Mouse (Mus musculus): ENCODE measurements around the gene Comt. TPM values are rescaled to one million over a fixed set of nuclear protein-coding genes. Genes with fewer than 3 reads are reported as not detected.
A peak's percentile ranks its signal among the peaks of the same experiment; 100 is the strongest.

The Comt gene
- total and polyA plus RNA-seq, 2 experiments from 2014 or later = 88.9 to 102 TPM

GRCm38 (mm10) chr16:18405876-18406275, 20.8 kb downstream of the Comt start:
- Histone ChIP-seq H3K36me3 (ENCODE audit: insufficient read depth, low read length) (peaks cover 42% of the 10 kb centered on the region; the same call in 1 of the 2 replicates), H3K4me3 (ENCODE audit: low read length) (no peak overlapping the region), H3K27ac (no peak overlapping the region; the same call in 1 of the 2 replicates), H3K27me3 (ENCODE audit: insufficient read depth, low read length) (no peaks in the 10 kb centered on the region), H3K4me2 (ENCODE audit: low read depth, low read length) (no peak overlapping the region), H3K4me1 (ENCODE audit: insufficient read depth, low read length) (peaks cover 10% of the 10 kb centered on the region), H3K9me3 (ENCODE audit: low read length) (no peaks in the 10 kb centered on the region), H3K9ac (replicated peaks; ENCODE audit: low read length) (no peak overlapping the region)
- DNase-seq (ENCODE audit: low spot score) (no peak), ATAC-seq (no peak)
- TF ChIP-seq CTCF (IDR thresholded peaks at IDR 0.05; ENCODE audit: low read depth) = no peak
- 45% methylated on average over 2 of the region's 2 CpGs for WGBS

- Histone ChIP-seq H3K27ac (no peak overlapping the region; the same call in 1 of the 2 replicates), H3K4me2 (ENCODE audit: low read depth, low read length) (no peak overlapping the region), H3K4me3 (ENCODE audit: low read length) (no peak overlapping the region), H3K36me3 (ENCODE audit: insufficient read depth, low read length) (peaks cover 42% of the 10 kb centered on the region; the same call in 1 of the 2 replicates), H3K27me3 (ENCODE audit: insufficient read depth, low read length) (no peaks in the 10 kb centered on the region), H3K9me3 (ENCODE audit: low read length) (no peaks in the 10 kb centered on the region), H3K4me1 (ENCODE audit: insufficient read depth, low read length) (peaks cover 13% of the 10 kb centered on the region), H3K9ac (replicated peaks; ENCODE audit: low read length) (no peak overlapping the region)
- ATAC-seq = no peak
- DNase-seq (ENCODE audit: low spot score) = no peak
- WGBS = 66% methylated on average over 13 of the region's 13 CpGs
- no peak for TF ChIP-seq CTCF (IDR thresholded peaks at IDR 0.05; ENCODE audit: low read depth)
These were observed 21.4 kb downstream of the Comt start for GRCm38 (mm10) chr16:18405091-18405854.

DNA sequence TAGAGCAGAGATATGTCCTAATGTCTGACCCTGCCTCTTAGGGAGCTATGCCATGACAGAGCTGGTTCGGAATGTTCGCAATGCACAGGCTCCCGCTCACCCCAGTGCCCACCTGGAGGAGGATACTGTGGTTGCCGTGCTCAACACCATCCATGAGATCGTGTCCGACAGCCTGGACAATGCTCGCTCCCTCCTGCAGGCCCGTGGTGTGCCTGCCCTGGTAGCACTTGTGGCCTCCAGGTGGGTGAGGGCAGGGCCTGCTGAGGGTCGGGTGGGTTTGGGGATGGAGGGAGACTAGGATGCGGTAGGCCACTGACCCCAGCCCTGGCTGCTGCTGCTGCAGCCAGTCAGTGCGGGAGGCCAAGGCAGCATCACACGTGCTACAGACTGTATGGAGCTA, 23.4 kb downstream of the Comt start:
- H3K9ac ChIP-seq (replicated peaks; ENCODE audit: low read length) = no peak overlapping the region
- H3K4me1 ChIP-seq (ENCODE audit: insufficient read depth, low read length) = peaks cover 16% of the 10 kb centered on the region
- no peaks in the 10 kb centered on the region for H3K27me3 ChIP-seq (ENCODE audit: insufficient read depth, low read length)
- no peak for TF ChIP-seq CTCF (IDR thresholded peaks at IDR 0.05; ENCODE audit: low read depth)
- H3K27ac ChIP-seq = no peak overlapping the region
- no peak overlapping the region for H3K4me3 ChIP-seq (ENCODE audit: low read length)
- no peaks in the 10 kb centered on the region for H3K9me3 ChIP-seq (ENCODE audit: low read length)
- WGBS = 90% methylated on average over 12 of the region's 12 CpGs
- ATAC-seq (no peak), DNase-seq (ENCODE audit: low spot score) (no peak)
- H3K36me3 ChIP-seq (ENCODE audit: insufficient read depth, low read length) = peaks cover 48% of the 10 kb centered on the region; the same call in 1 of the 2 replicates
- no peak overlapping the region for H3K4me2 ChIP-seq (ENCODE audit: low read depth, low read length)

- WGBS = 9% methylated on average over 7 of the region's 7 CpGs
- H3K4me2 ChIP-seq (ENCODE audit: low read depth, low read length) = no peak overlapping the region
- no peak for TF ChIP-seq CTCF (IDR thresholded peaks at IDR 0.05; ENCODE audit: low read depth)
- no peak overlapping the region for H3K4me3 ChIP-seq (ENCODE audit: low read length)
- no peaks in the 10 kb centered on the region for H3K9me3 ChIP-seq (ENCODE audit: low read length)
- peaks cover 27% of the 10 kb centered on the region for H3K4me1 ChIP-seq (ENCODE audit: insufficient read depth, low read length)
- H3K27ac ChIP-seq = peak overlapping the region; percentile 74
- H3K27me3 ChIP-seq (ENCODE audit: insufficient read depth, low read length) = no peaks in the 10 kb centered on the region
- peaks cover 62% of the 10 kb centered on the region for H3K36me3 ChIP-seq (ENCODE audit: insufficient read depth, low read length)
- peak overlapping the region; percentile 5; the same call in 1 of the 2 replicates for H3K9ac ChIP-seq (replicated peaks; ENCODE audit: low read length)
- ATAC-seq = peak; percentile 91
- DNase-seq (ENCODE audit: low spot score) = peak; percentile 91
These were observed 26.0 kb downstream of the Comt start for GRCm38 (mm10) chr16:18400472-18401216.

- H3K4me1 ChIP-seq (ENCODE audit: insufficient read depth, low read length) = peaks cover 31% of the 10 kb centered on the region
- no peaks in the 10 kb centered on the region for H3K9me3 ChIP-seq (ENCODE audit: low read length)
- H3K4me3 ChIP-seq (ENCODE audit: low read length) = no peak overlapping the region
- peak overlapping the region; percentile 5; the same call in 1 of the 2 replicates for H3K9ac ChIP-seq (replicated peaks; ENCODE audit: low read length)
- H3K27me3 ChIP-seq (ENCODE audit: insufficient read depth, low read length) = no peaks in the 10 kb centered on the region
- TF ChIP-seq CTCF (IDR thresholded peaks at IDR 0.05; ENCODE audit: low read depth) = no peak
- WGBS = 29% methylated on average over 9 of the region's 9 CpGs
- H3K4me2 ChIP-seq (ENCODE audit: low read depth, low read length) = no peak overlapping the region
- H3K27ac ChIP-seq = peak overlapping the region; percentile 74
- no peak for DNase-seq (ENCODE audit: low spot score)
- H3K36me3 ChIP-seq (ENCODE audit: insufficient read depth, low read length) = peaks cover 59% of the 10 kb centered on the region
- ATAC-seq = no peak
These were observed 26.6 kb downstream of the Comt start for GRCm38 (mm10) chr16:18400028-18400427.

DNA sequence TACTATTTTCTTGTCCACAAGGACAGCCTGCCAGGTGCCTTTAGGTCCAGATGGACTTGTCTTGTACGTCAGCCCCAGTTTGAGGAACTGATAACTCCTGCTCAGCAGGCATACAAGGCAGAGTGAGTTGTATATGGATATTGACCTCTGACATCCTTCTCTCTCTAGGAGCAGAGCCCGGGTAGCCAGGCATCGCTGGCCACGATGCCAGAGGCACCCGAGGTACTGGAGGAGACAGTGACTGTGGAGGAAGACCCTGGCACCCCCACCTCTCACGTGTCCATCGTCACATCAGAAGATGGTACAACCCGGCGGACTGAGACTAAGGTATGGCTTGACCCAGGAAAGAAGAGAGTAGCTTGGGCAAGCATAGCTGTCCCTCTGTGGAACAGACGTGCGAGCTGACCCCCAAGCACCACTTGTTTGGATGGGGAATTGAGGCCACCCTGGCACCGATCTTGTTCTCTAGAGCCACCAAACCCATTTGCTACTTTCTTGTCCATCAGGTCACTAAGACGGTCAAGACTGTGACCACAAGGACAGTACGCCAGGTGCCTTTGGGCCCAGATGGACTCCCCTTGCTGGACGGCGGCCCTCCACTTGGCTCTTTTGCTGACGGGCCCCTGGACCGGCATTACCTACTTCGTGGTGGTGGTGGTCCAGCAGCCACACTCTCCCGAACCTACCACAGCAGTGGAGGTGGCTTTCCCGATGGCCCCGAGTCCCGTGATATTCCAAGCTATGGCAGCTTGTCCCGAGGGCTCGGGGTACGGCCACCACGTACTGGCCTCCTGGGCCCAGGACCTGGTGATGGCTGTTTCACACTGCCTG, 29.6 kb downstream of the Comt start:
- no peak overlapping the region for H3K4me3 ChIP-seq (ENCODE audit: low read length)
- H3K4me2 ChIP-seq (ENCODE audit: low read depth, low read length) = no peak overlapping the region
- 94% methylated on average over 27 of the region's 27 CpGs for WGBS
- no peak for TF ChIP-seq CTCF (IDR thresholded peaks at IDR 0.05; ENCODE audit: low read depth)
- DNase-seq (ENCODE audit: low spot score) (no peak), ATAC-seq (no peak)
- peak overlapping the region; percentile 72; the same call in 1 of the 2 replicates for H3K27ac ChIP-seq
- H3K9ac ChIP-seq (replicated peaks; ENCODE audit: low read length) = no peak overlapping the region
- peaks cover 34% of the 10 kb centered on the region for H3K36me3 ChIP-seq (ENCODE audit: insufficient read depth, low read length)
- no peaks in the 10 kb centered on the region for H3K9me3 ChIP-seq (ENCODE audit: low read length)
- H3K4me1 ChIP-seq (ENCODE audit: insufficient read depth, low read length) = peaks cover 39% of the 10 kb centered on the region
- no peaks in the 10 kb centered on the region for H3K27me3 ChIP-seq (ENCODE audit: insufficient read depth, low read length)
